Mouse (Mus musculus): ENCODE results near the gene Cps1. TPM values are rescaled to one million over a fixed set of nuclear protein-coding genes. Genes with fewer than 3 reads are reported as not detected.

Gene Cps1
- 0.69 and 1.3 TPM in 2 replicates for polyA plus RNA-seq (2015; fragmentation: Nextera tagmentation; extraction: Ambion mirVana)

DNA sequence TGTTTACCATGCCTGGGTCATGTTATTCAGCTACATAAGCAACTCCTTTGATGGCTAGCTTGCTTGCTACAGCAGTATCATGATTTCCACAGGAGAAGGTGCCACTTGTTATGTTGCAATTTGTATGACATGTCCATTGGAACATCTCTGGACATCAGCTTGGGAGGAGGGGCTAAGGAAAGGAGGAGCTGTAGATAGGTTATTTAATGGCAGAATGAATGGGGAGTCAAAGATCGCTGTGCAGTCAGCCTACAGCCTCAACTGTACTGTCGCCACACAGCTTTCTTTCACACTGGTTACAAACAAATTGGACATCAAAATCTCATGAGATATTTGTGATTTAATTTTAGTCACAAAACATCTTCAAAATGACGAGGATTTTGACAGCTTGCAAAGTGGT lies at the start of gene Cps1:
Gene Cps1 (plus strand): TSS at position 230 of the 400 bp plus-strand sequence.
- Histone ChIP-seq H3K4me2 (ENCODE audit: low read depth, low read length) (no peak within 1 kb of the TSS), H3K36me3 (ENCODE audit: control insufficient read depth, insufficient read depth, low read length) (no peaks in the 10 kb centered on the region), H3K4me3 (ENCODE audit: low read length) (no peak within 1 kb of the TSS), H3K27me3 (ENCODE audit: control insufficient read depth, insufficient read depth, low read depth, low read length) (no peaks in the 10 kb centered on the region), H3K27ac (ENCODE audit: low read length) (no peak within 1 kb of the TSS), H3K9me3 (ENCODE audit: control insufficient read depth, low read length) (no peaks in the 10 kb centered on the region), H3K4me1 (replicated peaks; ENCODE audit: control insufficient read depth, insufficient read depth, low read length) (no peaks in the 10 kb centered on the region), H3K9ac (ENCODE audit: low read length) (no peak within 1 kb of the TSS)
- no peak for ATAC-seq (ENCODE audit: low read depth)
- WGBS = 83% methylated on average over 3 of the region's 3 CpGs

- no peak overlapping the region for H3K4me3 ChIP-seq (ENCODE audit: low read length)
- 23% methylated on average over 2 of the region's 2 CpGs for WGBS
- no peaks in the 10 kb centered on the region for H3K9me3 ChIP-seq (ENCODE audit: control insufficient read depth, low read length)
- 0 out of 2 replicates have a peak, but pooled peaks cover 2% of the 10 kb centered on the region for H3K4me1 ChIP-seq (replicated peaks; ENCODE audit: control insufficient read depth, insufficient read depth, low read length)
- no peak overlapping the region for H3K27ac ChIP-seq (ENCODE audit: low read length)
- ATAC-seq (ENCODE audit: low read depth) = no peak
- no peaks in the 10 kb centered on the region for H3K27me3 ChIP-seq (ENCODE audit: control insufficient read depth, insufficient read depth, low read depth, low read length)
- H3K9ac ChIP-seq (ENCODE audit: low read length) = no peak overlapping the region
- H3K4me2 ChIP-seq (ENCODE audit: low read depth, low read length) = no peak overlapping the region
- H3K36me3 ChIP-seq (ENCODE audit: control insufficient read depth, insufficient read depth, low read length) = no peaks in the 10 kb centered on the region
Measured at GRCm38 (mm10) chr1:67077739-67078138, 45.1 kb upstream of the Cps1 start.

DNA sequence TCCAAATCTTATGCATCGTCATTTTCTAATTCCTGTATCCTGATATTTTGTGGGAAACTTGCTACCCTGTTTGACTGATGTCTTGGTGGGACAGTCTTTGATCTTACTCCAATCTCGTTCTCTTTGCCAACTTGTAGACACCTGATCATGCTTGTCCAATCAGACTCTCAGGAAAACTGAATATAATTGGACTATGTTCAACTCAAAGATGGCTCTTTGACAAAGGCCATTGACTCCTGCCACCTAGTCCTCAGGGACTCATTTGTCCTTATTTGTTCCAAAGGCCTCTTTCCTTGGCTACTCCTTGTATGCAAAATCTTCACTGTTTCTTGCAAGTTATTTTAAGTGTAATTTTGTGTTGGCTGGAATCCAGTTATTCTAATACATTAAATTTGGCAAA lies 44.2 kb upstream of the Cps1 start:
- no peaks in the 10 kb centered on the region for H3K36me3 ChIP-seq (ENCODE audit: control insufficient read depth, insufficient read depth, low read length)
- ATAC-seq (ENCODE audit: low read depth) = no peak
- H3K27ac ChIP-seq (ENCODE audit: low read length) = no peak overlapping the region
- no peaks in the 10 kb centered on the region for H3K27me3 ChIP-seq (ENCODE audit: control insufficient read depth, insufficient read depth, low read depth, low read length)
- H3K4me1 ChIP-seq (replicated peaks; ENCODE audit: control insufficient read depth, insufficient read depth, low read length) = 0 out of 2 replicates have a peak, but pooled peaks cover 2% of the 10 kb centered on the region
- H3K4me2 ChIP-seq (ENCODE audit: low read depth, low read length) = no peak overlapping the region
- no peak overlapping the region for H3K4me3 ChIP-seq (ENCODE audit: low read length)
- no peak overlapping the region for H3K9ac ChIP-seq (ENCODE audit: low read length)
- H3K9me3 ChIP-seq (ENCODE audit: control insufficient read depth, low read length) = no peaks in the 10 kb centered on the region
- 66% methylated on average over 2 of the region's 2 CpGs for WGBS

DNA sequence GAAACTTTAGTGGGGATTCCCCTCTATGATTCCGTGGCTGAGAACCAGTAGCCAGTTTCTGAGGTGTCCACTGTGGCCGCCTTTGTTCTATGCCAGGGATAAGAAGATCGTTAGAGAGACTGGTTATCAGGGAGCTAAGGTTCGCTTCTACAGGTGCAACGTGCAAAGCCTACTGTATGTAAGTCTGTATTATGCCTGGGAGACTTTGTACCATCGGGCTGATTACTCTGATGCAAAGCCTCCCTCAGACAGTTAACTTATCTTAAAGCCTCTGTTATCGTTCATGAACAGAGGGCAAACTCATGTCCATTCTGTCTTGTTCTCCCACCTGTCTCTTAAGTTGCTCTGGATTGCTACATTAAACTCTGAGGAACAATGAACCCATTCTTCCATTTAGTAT lies 43.7 kb upstream of the Cps1 start:
- H3K4me2 ChIP-seq (ENCODE audit: low read depth, low read length) = no peak overlapping the region
- no peak for ATAC-seq (ENCODE audit: low read depth)
- no peaks in the 10 kb centered on the region for H3K36me3 ChIP-seq (ENCODE audit: control insufficient read depth, insufficient read depth, low read length)
- H3K27me3 ChIP-seq (ENCODE audit: control insufficient read depth, insufficient read depth, low read depth, low read length) = no peaks in the 10 kb centered on the region
- H3K4me3 ChIP-seq (ENCODE audit: low read length) = no peak overlapping the region
- WGBS = 71% methylated on average over 7 of the region's 7 CpGs
- 0 out of 2 replicates have a peak, but pooled peaks cover 2% of the 10 kb centered on the region for H3K4me1 ChIP-seq (replicated peaks; ENCODE audit: control insufficient read depth, insufficient read depth, low read length)
- no peak overlapping the region for H3K9ac ChIP-seq (ENCODE audit: low read length)
- no peaks in the 10 kb centered on the region for H3K9me3 ChIP-seq (ENCODE audit: control insufficient read depth, low read length)
- no peak overlapping the region for H3K27ac ChIP-seq (ENCODE audit: low read length)

DNA sequence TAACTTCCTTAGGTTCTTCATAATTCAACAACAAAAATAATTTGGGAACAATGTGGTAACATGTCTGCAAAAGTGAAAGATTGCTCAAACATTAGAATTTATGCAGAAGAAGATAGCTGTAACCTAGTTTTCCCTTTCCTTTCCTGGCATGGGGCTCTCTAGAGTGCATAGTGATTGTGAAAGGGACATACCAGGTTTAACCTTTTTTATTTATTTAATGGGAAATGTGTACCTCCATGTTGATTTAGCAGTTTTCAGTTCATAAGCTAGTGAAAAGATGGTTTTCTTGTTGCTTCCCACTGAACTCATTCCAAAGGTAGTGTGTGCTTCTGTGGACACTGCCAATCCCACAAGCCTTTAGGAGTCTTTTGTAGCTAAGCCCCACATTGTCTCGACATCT lies 30.4 kb upstream of the Cps1 start:
- Histone ChIP-seq H3K36me3 (ENCODE audit: control insufficient read depth, insufficient read depth, low read length) (no peaks in the 10 kb centered on the region), H3K27ac (ENCODE audit: low read length) (no peak overlapping the region), H3K9me3 (ENCODE audit: control insufficient read depth, low read length) (no peaks in the 10 kb centered on the region; the same call in 1 of the 2 replicates), H3K4me1 (replicated peaks; ENCODE audit: control insufficient read depth, insufficient read depth, low read length) (no peaks in the 10 kb centered on the region), H3K9ac (ENCODE audit: low read length) (no peak overlapping the region), H3K4me2 (ENCODE audit: low read depth, low read length) (no peak overlapping the region), H3K4me3 (ENCODE audit: low read length) (no peak overlapping the region), H3K27me3 (ENCODE audit: control insufficient read depth, insufficient read depth, low read depth, low read length) (no peaks in the 10 kb centered on the region)
- ATAC-seq (ENCODE audit: low read depth) = no peak
- 63% methylated on average over 1 of the region's 1 CpGs for WGBS

GRCm38 (mm10) chr1:67099215-67099614 lies 23.6 kb upstream of the Cps1 start:
- Histone ChIP-seq H3K4me3 (ENCODE audit: low read length) (no peak overlapping the region), H3K4me1 (replicated peaks; ENCODE audit: control insufficient read depth, insufficient read depth, low read length) (no peaks in the 10 kb centered on the region; the same call in 1 of the 2 replicates), H3K36me3 (ENCODE audit: control insufficient read depth, insufficient read depth, low read length) (no peaks in the 10 kb centered on the region), H3K9ac (ENCODE audit: low read length) (no peak overlapping the region), H3K4me2 (ENCODE audit: low read depth, low read length) (no peak overlapping the region), H3K9me3 (ENCODE audit: control insufficient read depth, low read length) (no peaks in the 10 kb centered on the region; the same call in 1 of the 2 replicates), H3K27ac (ENCODE audit: low read length) (no peak overlapping the region), H3K27me3 (ENCODE audit: control insufficient read depth, insufficient read depth, low read depth, low read length) (no peaks in the 10 kb centered on the region)
- no peak for ATAC-seq (ENCODE audit: low read depth)
- WGBS = 54% methylated on average over 1 of the region's 1 CpGs

DNA sequence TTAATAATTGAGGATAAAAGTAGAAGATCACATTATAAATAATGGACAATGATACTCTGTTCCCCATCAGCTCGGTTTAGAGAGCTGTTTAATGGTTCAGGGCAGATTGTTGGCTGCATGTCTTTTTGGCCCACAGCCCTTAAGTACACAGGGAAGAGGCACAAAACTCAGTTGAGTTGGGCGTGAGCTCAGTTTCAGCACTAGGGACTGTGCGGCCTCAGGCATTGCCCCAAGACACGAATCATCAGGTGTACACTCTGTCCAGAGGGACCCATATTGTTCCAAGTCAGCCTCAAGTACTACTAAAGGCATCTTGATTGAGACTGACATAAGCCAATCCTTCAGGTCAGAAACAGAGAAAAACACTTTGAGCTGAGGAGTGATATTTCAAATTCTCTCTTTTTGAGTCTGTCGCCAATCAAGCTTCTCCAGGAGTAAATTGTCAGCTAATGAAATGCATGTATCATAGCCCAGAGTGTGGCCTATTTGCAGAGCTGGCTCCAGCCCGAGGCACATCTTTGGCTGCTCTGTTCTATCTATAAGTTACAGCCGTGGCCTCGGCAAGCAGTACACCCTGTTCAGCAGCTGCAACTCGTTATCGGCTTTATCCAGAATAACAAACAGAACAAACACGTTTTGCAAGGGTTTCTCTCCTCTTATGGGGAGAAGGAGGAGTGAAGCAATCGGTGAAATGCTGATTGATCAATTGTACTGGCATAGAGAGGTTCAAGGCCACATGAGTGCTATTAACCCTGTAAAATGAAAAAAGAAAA lies 19.2 kb upstream of the Cps1 start:
- Histone ChIP-seq H3K4me3 (ENCODE audit: low read length) (no peak overlapping the region), H3K9me3 (ENCODE audit: control insufficient read depth, low read length) (no peaks in the 10 kb centered on the region), H3K27me3 (ENCODE audit: control insufficient read depth, insufficient read depth, low read depth, low read length) (no peaks in the 10 kb centered on the region), H3K36me3 (ENCODE audit: control insufficient read depth, insufficient read depth, low read length) (no peaks in the 10 kb centered on the region), H3K4me1 (replicated peaks; ENCODE audit: control insufficient read depth, insufficient read depth, low read length) (no peaks in the 10 kb centered on the region; the same call in 1 of the 2 replicates), H3K27ac (ENCODE audit: low read length) (peak overlapping the region; percentile 9; the same call in 1 of the 2 replicates), H3K4me2 (ENCODE audit: low read depth, low read length) (no peak overlapping the region), H3K9ac (ENCODE audit: low read length) (no peak overlapping the region)
- WGBS = 31% methylated on average over 12 of the region's 12 CpGs
- peak; percentile 93 for ATAC-seq (ENCODE audit: low read depth)

- WGBS = 87% methylated on average over 3 of the region's 3 CpGs
Measured at GRCm38 (mm10) chr1:67111621-67112298, 11.1 kb upstream of the Cps1 start.

DNA sequence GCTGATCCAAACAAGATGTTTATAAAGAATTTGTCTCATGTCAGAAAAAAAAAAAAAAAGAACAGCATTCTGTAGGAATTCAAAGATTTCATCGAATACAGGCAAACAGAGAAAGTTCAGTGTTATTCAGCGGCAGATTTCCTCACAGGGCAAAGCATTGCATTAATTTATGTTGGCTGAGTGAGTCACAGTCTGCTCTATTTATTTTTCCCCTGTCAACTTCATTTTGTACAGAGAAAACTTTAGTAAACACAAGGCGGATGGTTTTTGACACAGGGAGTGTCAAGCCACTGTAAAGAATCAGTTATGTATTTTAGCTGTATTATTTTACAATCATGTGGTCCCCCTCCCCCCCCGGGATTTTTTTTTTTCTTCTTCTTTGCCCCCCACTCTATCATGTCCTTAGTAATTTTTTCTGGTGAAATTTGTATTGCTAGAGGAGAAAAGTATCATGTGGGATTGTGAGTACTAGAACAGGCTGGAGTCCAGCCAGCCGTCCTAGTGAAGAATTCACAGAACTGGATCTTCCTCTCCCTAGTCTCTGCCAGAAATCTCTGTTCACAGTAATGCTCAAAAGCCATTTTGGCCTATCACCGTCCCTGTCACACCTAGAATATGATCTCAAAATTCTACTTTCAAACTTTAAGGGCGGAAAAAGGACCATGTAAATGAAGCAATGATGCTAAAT lies 9.3 kb upstream of the Cps1 start:
- Histone ChIP-seq H3K27me3 (ENCODE audit: control insufficient read depth, insufficient read depth, low read depth, low read length) (no peaks in the 10 kb centered on the region), H3K4me3 (ENCODE audit: low read length) (no peak overlapping the region), H3K4me2 (ENCODE audit: low read depth, low read length) (no peak overlapping the region), H3K36me3 (ENCODE audit: control insufficient read depth, insufficient read depth, low read length) (no peaks in the 10 kb centered on the region), H3K9me3 (ENCODE audit: control insufficient read depth, low read length) (no peaks in the 10 kb centered on the region), H3K27ac (ENCODE audit: low read length) (no peak overlapping the region; the same call in 1 of the 2 replicates), H3K4me1 (replicated peaks; ENCODE audit: control insufficient read depth, insufficient read depth, low read length) (no peaks in the 10 kb centered on the region), H3K9ac (ENCODE audit: low read length) (no peak overlapping the region)
- WGBS = 40% methylated on average over 7 of the region's 7 CpGs
- ATAC-seq (ENCODE audit: low read depth) = peak; percentile 68; the same call in 1 of the 2 replicates

More at GRCm38 (mm10) chr1:67111621-67112298, 11.1 kb upstream of the Cps1 start:
- H3K4me2 ChIP-seq (ENCODE audit: low read depth, low read length) = no peak overlapping the region
- H3K27me3 ChIP-seq (ENCODE audit: control insufficient read depth, insufficient read depth, low read depth, low read length) = no peaks in the 10 kb centered on the region
- H3K27ac ChIP-seq (ENCODE audit: low read length) = no peak overlapping the region
- ATAC-seq (ENCODE audit: low read depth) = no peak
- H3K4me3 ChIP-seq (ENCODE audit: low read length) = no peak overlapping the region
- H3K9me3 ChIP-seq (ENCODE audit: control insufficient read depth, low read length) = no peaks in the 10 kb centered on the region
- no peaks in the 10 kb centered on the region for H3K4me1 ChIP-seq (replicated peaks; ENCODE audit: control insufficient read depth, insufficient read depth, low read length)
- H3K9ac ChIP-seq (ENCODE audit: low read length) = no peak overlapping the region
- no peaks in the 10 kb centered on the region for H3K36me3 ChIP-seq (ENCODE audit: control insufficient read depth, insufficient read depth, low read length)

All from lung, embryonic 16.5 days (tissue).